Mouse (Mus musculus): ENCODE measurements around the gene Gse1. TPM values are rescaled to one million over a fixed set of nuclear protein-coding genes. Genes with fewer than 3 reads are reported as not detected.

The Gse1 gene
- total and polyA plus RNA-seq, 3 experiments: 23.6 to 128 (median 66.9) TPM

- peak; percentile 64 for TF ChIP-seq HCFC1 (IDR thresholded peaks at IDR 0.05; ENCODE audit: low read depth, low read length)
- TF ChIP-seq CHD2 (IDR thresholded peaks at IDR 0.05; ENCODE audit: low read length): peak; percentile 78
- TF ChIP-seq RCOR1 (IDR thresholded peaks at IDR 0.05; ENCODE audit: low read depth, low read length): peak; percentile 99
- 0 out of 2 replicates have a peak, but pooled peaks have one; percentile 14 for TF ChIP-seq MYB (IDR thresholded peaks at IDR 0.05; ENCODE audit: low read depth, low read length)
- TF ChIP-seq NRF1 (IDR thresholded peaks at IDR 0.05; ENCODE audit: insufficient read depth, low read depth, low read length, poor library complexity, severe bottlenecking): no peak
- TF ChIP-seq GABPA (IDR thresholded peaks at IDR 0.05; ENCODE audit: low read depth, low read length): no peak
- TF ChIP-seq CHD1 (IDR thresholded peaks at IDR 0.05; ENCODE audit: low read depth, low read length): no peak
Measured at GRCm38 (mm10) chr8:120475462-120476201, 247.4 kb downstream of the Gse1 start (continued).

- H3K9me3 ChIP-seq (replicated peaks; ENCODE audit: insufficient read depth, low read length): no peaks in the 10 kb centered on the region
- peaks cover 45 to 61% of the 10 kb centered on the region in 2 experiments for H3K4me1 ChIP-seq (ENCODE audit: control insufficient read depth in 1 of 2, insufficient read depth in 2 of 2, low read length in 2 of 2)
- no peak for DNase-seq (ENCODE audit: low read depth, low spot score)
- H3K27me3 ChIP-seq (ENCODE audit: control insufficient read depth in 1 of 2, insufficient read depth in 2 of 2, low read length in 2 of 2): no peaks in the 10 kb centered on the region
- H3K4me3 ChIP-seq (ENCODE audit: control insufficient read depth in 1 of 2, insufficient read depth in 1 of 2, low read depth in 2 of 2, low read length in 2 of 2): no peak overlapping the region
- H3K9ac ChIP-seq (ENCODE audit: control insufficient read depth, low read depth, low read length, poor library complexity, severe bottlenecking): no peak overlapping the region; the same call in 1 of the 2 replicates
- peaks cover 0 to 48% of the 10 kb centered on the region in 2 experiments; a peak in 2 of 4 replicates for H3K36me3 ChIP-seq (ENCODE audit: control insufficient read depth in 1 of 2, insufficient read depth in 2 of 2, low read length in 2 of 2)
- peaks cover 7% of the 10 kb centered on the region for H3K79me2 ChIP-seq (ENCODE audit: control insufficient read depth, insufficient read depth, low read length, poor library complexity)
- TF ChIP-seq MEF2A (IDR thresholded peaks at IDR 0.05; ENCODE audit: extremely low read depth, insufficient replicate concordance, low read depth, low read length, poor library complexity, severe bottlenecking) (no peak), ZNF384 (IDR thresholded peaks at IDR 0.05; ENCODE audit: low read depth, low read length) (peak; percentile 31; the same call in 1 of the 2 replicates), CHD1 (IDR thresholded peaks at IDR 0.05; ENCODE audit: low read depth, low read length) (no peak), GABPA (IDR thresholded peaks at IDR 0.05; ENCODE audit: low read depth, low read length) (no peak)
- peak overlapping the region; percentile 59 for H3K27ac ChIP-seq (ENCODE audit: control insufficient read depth, low read depth, low read length)
Measured at GRCm38 (mm10) chr8:120476711-120477575, 248.7 kb downstream of the Gse1 start.

GRCm38 (mm10) chr8:120478754-120479153 lies 250.5 kb downstream of the Gse1 start:
- Histone ChIP-seq H3K9me3 (replicated peaks; ENCODE audit: insufficient read depth, low read length) (no peaks in the 10 kb centered on the region), H3K9ac (ENCODE audit: control insufficient read depth, low read depth, low read length, poor library complexity, severe bottlenecking) (no peak overlapping the region), H3K79me2 (ENCODE audit: control insufficient read depth, insufficient read depth, low read length, poor library complexity) (peaks cover 7% of the 10 kb centered on the region), H3K27me3 (ENCODE audit: control insufficient read depth in 1 of 2, insufficient read depth in 2 of 2, low read length in 2 of 2) (no peaks in the 10 kb centered on the region), H3K4me1 (ENCODE audit: control insufficient read depth in 1 of 2, insufficient read depth in 2 of 2, low read length in 2 of 2) (peaks cover 45 to 64% of the 10 kb centered on the region in 2 experiments), H3K4me3 (ENCODE audit: control insufficient read depth in 1 of 2, insufficient read depth in 1 of 2, low read depth in 2 of 2, low read length in 2 of 2) (no peak overlapping the region), H3K36me3 (ENCODE audit: control insufficient read depth in 1 of 2, insufficient read depth in 2 of 2, low read length in 2 of 2) (peaks cover 0 to 48% of the 10 kb centered on the region in 2 experiments; a peak in 2 of 4 replicates), H3K27ac (ENCODE audit: control insufficient read depth, low read depth, low read length) (peak overlapping the region; percentile 20; the same call in 1 of the 2 replicates)
- TF ChIP-seq USF1 (IDR thresholded peaks at IDR 0.05; ENCODE audit: low read depth, low read length) (no peak), GABPA (IDR thresholded peaks at IDR 0.05; ENCODE audit: low read depth, low read length) (no peak), TCF12 (IDR thresholded peaks at IDR 0.05; ENCODE audit: low read depth, low read length) (no peak)
- no peak for DNase-seq (ENCODE audit: low read depth, low spot score)

All from MEL (cell line).